Mouse (Mus musculus): Measurements from ENCODE around the gene Errfi1. TPM values are rescaled to one million over a fixed set of nuclear protein-coding genes. Genes with fewer than 3 reads are reported as not detected.

Errfi1 gene
- polyA plus RNA-seq, 1 experiment, result 32.4 TPM

DNA sequence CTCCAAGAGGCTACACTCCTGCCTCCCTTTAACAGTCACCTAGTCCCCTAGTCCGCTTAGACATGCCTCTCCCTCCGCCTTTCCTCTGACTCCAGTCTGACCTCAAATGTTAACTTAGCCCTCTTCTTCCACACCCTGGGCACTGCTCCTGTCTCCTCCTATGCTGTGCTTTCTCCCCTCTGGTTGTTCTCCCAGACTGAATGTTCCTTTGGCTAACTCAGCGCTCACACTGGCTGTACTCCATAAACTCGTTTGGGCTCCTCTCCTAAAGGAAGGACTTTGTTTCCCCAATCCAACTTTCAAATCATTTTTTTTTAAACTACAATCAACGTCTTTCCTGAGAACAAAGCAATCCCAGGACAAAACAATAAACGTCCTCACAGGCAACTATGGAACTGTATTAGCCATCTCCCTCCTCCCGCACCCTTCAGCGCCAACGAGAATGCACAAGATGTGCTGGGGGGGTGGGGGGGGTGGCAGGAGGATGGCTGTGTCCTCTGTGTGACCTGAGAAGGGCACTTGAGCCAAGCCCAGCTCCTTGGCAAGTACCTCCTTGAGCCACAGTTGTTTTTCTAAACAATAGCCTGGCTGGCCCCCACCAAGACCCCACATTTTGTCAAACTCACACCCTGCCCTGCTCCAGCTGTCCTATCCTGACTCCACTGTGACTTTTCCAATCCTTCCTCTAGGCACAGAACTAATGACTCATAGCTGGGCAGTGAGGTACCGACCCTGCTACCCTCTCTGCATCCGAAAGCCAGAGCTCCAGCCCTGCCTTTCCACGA lies 34.4 kb upstream of the Errfi1 start:
- DNase-seq, result no peak
- no peak overlapping the region for H3K4me3 ChIP-seq (replicated peaks; ENCODE audit: insufficient read depth, low read depth, low read length)
- H3K27ac ChIP-seq (ENCODE audit: insufficient read depth, low read length), result no peak overlapping the region
- TF ChIP-seq POLR2A (IDR thresholded peaks at IDR 0.05; ENCODE audit: borderline replicate concordance, insufficient read depth, low read length) (no peak), CTCF (IDR thresholded peaks at IDR 0.05; ENCODE audit: borderline replicate concordance, insufficient read depth, low read depth, low read length) (no peak)
- WGBS, result 65% methylated on average over 12 of the region's 12 CpGs
- no peaks in the 10 kb centered on the region for H3K4me1 ChIP-seq (ENCODE audit: control insufficient read depth, insufficient read depth, low read length)
- H3K27me3 ChIP-seq (ENCODE audit: control insufficient read depth, insufficient read depth, low read length), result no peaks in the 10 kb centered on the region

DNA sequence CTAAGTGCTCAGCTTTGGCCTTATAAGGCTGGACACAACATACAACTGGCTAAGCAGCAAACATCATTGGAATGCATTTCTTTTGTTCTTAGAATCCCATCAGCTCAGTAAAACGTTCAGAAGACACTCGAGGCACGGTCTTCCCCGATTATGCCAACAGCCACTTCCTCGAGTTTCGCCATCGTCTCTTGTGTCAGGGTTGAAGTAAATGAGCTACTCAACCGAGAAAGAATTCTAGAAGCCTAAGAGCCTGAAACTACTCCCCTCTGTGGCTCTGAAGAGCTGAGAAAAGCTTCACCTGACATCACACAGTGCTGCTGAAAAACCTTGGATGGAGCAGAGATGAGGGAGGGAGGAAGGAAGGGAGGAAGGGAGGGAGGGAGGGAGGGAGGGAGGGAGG lies 32.3 kb upstream of the Errfi1 start:
- TF ChIP-seq POLR2A (IDR thresholded peaks at IDR 0.05; ENCODE audit: borderline replicate concordance, insufficient read depth, low read length), result no peak
- no peak for TF ChIP-seq CTCF (IDR thresholded peaks at IDR 0.05; ENCODE audit: borderline replicate concordance, insufficient read depth, low read depth, low read length)
- Histone ChIP-seq H3K4me3 (replicated peaks; ENCODE audit: insufficient read depth, low read depth, low read length) (no peak overlapping the region), H3K27ac (ENCODE audit: insufficient read depth, low read length) (no peak overlapping the region), H3K4me1 (ENCODE audit: control insufficient read depth, insufficient read depth, low read length) (no peaks in the 10 kb centered on the region), H3K27me3 (ENCODE audit: control insufficient read depth, insufficient read depth, low read length) (no peaks in the 10 kb centered on the region)
- DNase-seq, result no peak
- 66% methylated on average over 8 of the region's 8 CpGs for WGBS

DNA sequence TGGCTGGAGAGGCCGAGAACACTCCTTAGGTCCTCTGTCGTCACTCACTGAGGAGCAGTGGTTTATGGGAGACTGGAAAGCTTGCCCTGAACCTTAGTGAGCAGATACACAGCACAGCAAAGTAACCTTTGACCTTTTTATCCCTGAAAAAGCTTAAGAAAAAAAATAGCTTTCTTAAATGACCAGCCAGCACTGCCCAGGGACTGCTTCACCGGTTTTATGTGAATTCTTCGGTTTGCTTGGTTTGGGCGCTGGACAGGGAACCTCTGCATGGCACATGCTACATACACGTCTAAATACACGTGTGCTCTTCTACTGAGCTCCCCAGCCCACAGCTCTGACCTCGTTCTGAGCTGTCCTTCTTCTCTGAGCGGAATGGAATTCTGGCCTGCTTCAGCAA lies 31.1 kb upstream of the Errfi1 start:
- Histone ChIP-seq H3K4me3 (replicated peaks; ENCODE audit: insufficient read depth, low read depth, low read length) (no peak overlapping the region), H3K4me1 (ENCODE audit: control insufficient read depth, insufficient read depth, low read length) (no peaks in the 10 kb centered on the region), H3K27me3 (ENCODE audit: control insufficient read depth, insufficient read depth, low read length) (no peaks in the 10 kb centered on the region), H3K27ac (ENCODE audit: insufficient read depth, low read length) (no peak overlapping the region)
- DNase-seq, result no peak
- TF ChIP-seq POLR2A (IDR thresholded peaks at IDR 0.05; ENCODE audit: borderline replicate concordance, insufficient read depth, low read length) (no peak), CTCF (IDR thresholded peaks at IDR 0.05; ENCODE audit: borderline replicate concordance, insufficient read depth, low read depth, low read length) (no peak)
- WGBS, result 86% methylated on average over 9 of the region's 9 CpGs

DNA sequence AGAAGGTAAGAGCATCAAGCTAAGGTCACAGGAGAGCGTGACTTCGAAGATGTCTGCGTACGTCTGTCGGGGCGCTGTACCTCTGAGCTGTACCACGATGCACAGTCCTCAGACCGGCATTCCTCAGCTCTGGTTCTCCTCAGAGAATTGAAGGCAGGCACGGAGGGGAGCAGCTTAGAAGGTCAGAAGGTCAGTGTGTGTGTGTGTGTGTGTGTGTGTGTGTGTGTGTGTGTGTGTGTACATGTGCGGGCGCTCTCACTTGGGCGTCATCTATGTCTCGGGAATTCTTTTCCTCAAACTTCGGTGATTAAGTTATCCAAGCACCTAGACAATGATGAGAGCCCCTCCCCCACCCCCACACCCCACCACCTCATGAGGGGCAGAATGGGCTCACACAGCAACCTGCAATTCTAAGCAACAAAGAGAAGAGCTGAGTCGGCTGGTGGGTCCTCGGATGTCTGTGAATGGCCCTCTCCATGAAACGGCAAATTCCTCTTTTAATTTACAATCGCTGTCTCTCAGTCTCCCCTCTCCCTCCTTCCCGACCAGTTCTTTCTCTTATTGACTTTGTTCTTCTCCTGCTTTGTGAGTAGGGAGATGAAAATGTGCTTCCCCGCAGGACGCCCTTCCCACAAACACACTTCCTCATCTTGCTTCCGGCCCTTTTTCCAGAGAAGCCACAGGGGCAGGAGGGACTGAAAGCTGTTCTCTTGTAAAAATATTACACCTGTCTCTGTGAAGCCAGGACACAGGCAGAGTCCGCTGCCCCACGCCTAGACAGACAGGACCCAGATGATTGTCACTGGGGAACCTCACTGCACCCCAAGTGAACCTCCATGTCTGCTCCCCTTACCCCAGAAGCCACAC lies 29.9 kb upstream of the Errfi1 start:
- Histone ChIP-seq H3K27me3 (ENCODE audit: control insufficient read depth, insufficient read depth, low read length) (no peaks in the 10 kb centered on the region), H3K4me3 (replicated peaks; ENCODE audit: insufficient read depth, low read depth, low read length) (no peak overlapping the region), H3K27ac (ENCODE audit: insufficient read depth, low read length) (no peak overlapping the region), H3K4me1 (ENCODE audit: control insufficient read depth, insufficient read depth, low read length) (no peaks in the 10 kb centered on the region)
- 50% methylated on average over 24 of the region's 24 CpGs for WGBS
- no peak for TF ChIP-seq POLR2A (IDR thresholded peaks at IDR 0.05; ENCODE audit: borderline replicate concordance, insufficient read depth, low read length)
- no peak for TF ChIP-seq CTCF (IDR thresholded peaks at IDR 0.05; ENCODE audit: borderline replicate concordance, insufficient read depth, low read depth, low read length)
- no peak for DNase-seq

DNA sequence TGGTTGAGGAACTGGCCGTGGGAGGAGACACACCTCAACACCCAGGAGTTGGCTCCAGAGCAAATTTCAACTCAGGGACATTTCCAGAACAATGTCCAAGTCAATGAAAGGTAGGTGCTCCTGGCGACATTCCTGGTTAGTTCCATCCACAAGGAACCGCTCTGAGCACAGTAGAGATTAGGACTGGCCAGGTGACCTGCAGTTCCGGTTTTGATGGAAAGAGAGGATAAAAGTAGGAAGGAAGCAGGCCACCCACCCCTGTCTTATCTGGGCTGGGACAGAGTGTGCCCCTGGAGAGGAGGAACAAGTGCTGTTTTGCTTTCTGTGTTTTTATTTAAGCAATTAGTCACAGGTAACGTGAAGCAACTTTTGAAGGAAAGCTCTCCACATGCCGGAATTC lies 28.8 kb upstream of the Errfi1 start:
- 78% methylated on average over 6 of the region's 6 CpGs for WGBS
- Histone ChIP-seq H3K27me3 (ENCODE audit: control insufficient read depth, insufficient read depth, low read length) (no peaks in the 10 kb centered on the region), H3K4me3 (replicated peaks; ENCODE audit: insufficient read depth, low read depth, low read length) (no peak overlapping the region), H3K4me1 (ENCODE audit: control insufficient read depth, insufficient read depth, low read length) (no peaks in the 10 kb centered on the region), H3K27ac (ENCODE audit: insufficient read depth, low read length) (no peak overlapping the region)
- TF ChIP-seq CTCF (IDR thresholded peaks at IDR 0.05; ENCODE audit: borderline replicate concordance, insufficient read depth, low read depth, low read length), result no peak
- no peak for TF ChIP-seq POLR2A (IDR thresholded peaks at IDR 0.05; ENCODE audit: borderline replicate concordance, insufficient read depth, low read length)
- no peak for DNase-seq

DNA sequence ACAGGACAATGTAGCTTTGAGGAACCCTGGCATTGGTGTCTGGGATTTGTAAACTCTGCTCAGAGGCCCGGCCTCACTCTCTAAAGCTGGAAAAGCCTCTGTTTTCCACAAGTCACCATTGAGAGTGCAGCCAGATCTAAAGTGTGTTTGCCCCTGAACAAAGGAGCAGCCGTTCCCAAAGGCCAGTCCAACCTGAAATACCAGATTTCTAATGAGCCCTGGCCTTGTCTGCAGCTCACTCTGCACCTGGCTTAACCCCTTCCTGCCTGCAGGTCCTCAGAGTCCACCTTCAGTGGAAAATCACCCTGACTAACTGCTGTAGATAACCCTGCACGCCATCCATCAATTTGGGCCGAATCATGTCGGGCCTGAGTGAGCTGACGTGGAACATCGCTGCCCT lies 28.2 kb upstream of the Errfi1 start:
- DNase-seq, result no peak
- WGBS, result 63% methylated on average over 7 of the region's 7 CpGs
- H3K27ac ChIP-seq (ENCODE audit: insufficient read depth, low read length), result no peak overlapping the region
- H3K4me3 ChIP-seq (replicated peaks; ENCODE audit: insufficient read depth, low read depth, low read length), result no peak overlapping the region
- H3K4me1 ChIP-seq (ENCODE audit: control insufficient read depth, insufficient read depth, low read length), result no peaks in the 10 kb centered on the region
- H3K27me3 ChIP-seq (ENCODE audit: control insufficient read depth, insufficient read depth, low read length), result no peaks in the 10 kb centered on the region
- TF ChIP-seq CTCF (IDR thresholded peaks at IDR 0.05; ENCODE audit: borderline replicate concordance, insufficient read depth, low read depth, low read length) (no peak), POLR2A (IDR thresholded peaks at IDR 0.05; ENCODE audit: borderline replicate concordance, insufficient read depth, low read length) (no peak)

DNA sequence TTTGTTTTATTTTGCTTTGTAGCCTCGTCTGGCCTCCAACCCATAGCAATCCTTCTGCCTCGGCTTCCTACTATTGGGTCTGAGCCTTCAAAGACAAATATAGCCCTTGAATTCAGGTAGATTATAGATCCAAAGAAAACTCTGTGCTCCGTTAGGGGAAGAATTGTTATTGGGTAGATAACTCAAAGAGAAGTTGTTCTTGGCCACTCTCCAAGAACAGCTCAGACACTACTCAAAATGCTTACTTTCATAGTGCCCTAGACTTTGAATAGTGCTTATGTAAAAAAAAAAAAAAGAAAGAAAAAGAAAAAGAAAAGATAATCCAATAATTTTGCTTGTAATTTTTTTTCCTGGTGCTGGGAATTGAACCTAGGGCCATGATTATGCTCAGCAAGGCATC lies 22.4 kb upstream of the Errfi1 start:
- H3K27me3 ChIP-seq (ENCODE audit: control insufficient read depth, insufficient read depth, low read length), result no peaks in the 10 kb centered on the region
- 90% methylated on average over 3 of the region's 3 CpGs for WGBS
- H3K4me1 ChIP-seq (ENCODE audit: control insufficient read depth, insufficient read depth, low read length), result no peaks in the 10 kb centered on the region
- no peak overlapping the region for H3K27ac ChIP-seq (ENCODE audit: insufficient read depth, low read length)
- no peak overlapping the region for H3K4me3 ChIP-seq (replicated peaks; ENCODE audit: insufficient read depth, low read depth, low read length)
- no peak for TF ChIP-seq POLR2A (IDR thresholded peaks at IDR 0.05; ENCODE audit: borderline replicate concordance, insufficient read depth, low read length)
- no peak for DNase-seq

DNA sequence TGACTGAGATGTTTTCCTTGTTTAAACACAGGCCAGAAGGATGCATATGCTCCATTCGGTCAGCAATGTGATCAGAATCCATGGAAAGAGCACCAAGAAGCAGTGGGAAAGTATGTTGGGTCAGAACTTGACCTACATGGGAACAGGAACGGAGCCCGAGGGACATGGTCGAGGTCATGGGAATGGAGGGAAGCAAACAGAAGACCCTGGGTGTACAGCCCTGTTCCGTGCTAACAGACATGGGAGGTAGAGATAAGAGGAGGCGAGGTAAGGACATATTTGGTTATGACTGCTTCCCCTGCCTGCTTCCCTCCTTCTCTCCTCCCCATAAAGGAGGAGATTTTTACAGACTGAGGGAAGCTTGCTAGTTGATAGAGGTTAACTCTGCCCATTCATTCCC lies 21.8 kb upstream of the Errfi1 start:
- no peaks in the 10 kb centered on the region for H3K4me1 ChIP-seq (ENCODE audit: control insufficient read depth, insufficient read depth, low read length)
- no peaks in the 10 kb centered on the region for H3K27me3 ChIP-seq (ENCODE audit: control insufficient read depth, insufficient read depth, low read length)
- no peak overlapping the region for H3K4me3 ChIP-seq (replicated peaks; ENCODE audit: insufficient read depth, low read depth, low read length)
- TF ChIP-seq CTCF (IDR thresholded peaks at IDR 0.05; ENCODE audit: borderline replicate concordance, insufficient read depth, low read depth, low read length), result no peak
- TF ChIP-seq POLR2A (IDR thresholded peaks at IDR 0.05; ENCODE audit: borderline replicate concordance, insufficient read depth, low read length), result no peak
- H3K27ac ChIP-seq (ENCODE audit: insufficient read depth, low read length), result no peak overlapping the region
- WGBS, result 84% methylated on average over 6 of the region's 6 CpGs
- DNase-seq, result no peak

Measured in cerebellum, adult 2 months (tissue).